Mouse (Mus musculus) hindbrain, embryonic 12.5 days (tissue): Measurements from ENCODE around the gene Epha2. TPM values are rescaled to one million over a fixed set of nuclear protein-coding genes. Genes with fewer than 3 reads are reported as not detected.

Source experiments
- ATAC-seq: fragments of 200-750 bp; cut with Nextera tagmentation; 2 replicates; pipeline ENCODE4 v1.8.0; 2017; ENCODE audit warnings: moderate TSS enrichment; ENCODE audit not compliant: low FRiP score
- H3K27ac ChIP-seq: fragments of 300-500 bp; sonication (generic); 2 replicates; pipeline ENCODE4 v1.5.1; 2016; ENCODE audit warnings: mild to moderate bottlenecking
- H3K27me3 ChIP-seq: fragments of 300-500 bp; sonication (generic); 2 replicates; pipeline ENCODE4 v1.6.1; 2016; ENCODE audit warnings: mild to moderate bottlenecking
- H3K36me3 ChIP-seq: fragments of 300-500 bp; sonication (generic); 2 replicates; pipeline ENCODE4 v1.6.1; 2016; ENCODE audit warnings: mild to moderate bottlenecking
- H3K4me1 ChIP-seq: fragments of 300-500 bp; sonication (generic); 2 replicates; pipeline ENCODE4 v1.6.1; 2016
- H3K4me2 ChIP-seq: fragments of 300-500 bp; sonication (generic); replicated peaks from 2 replicates; pipeline ENCODE4 v1.6.1; 2016; ENCODE audit warnings: mild to moderate bottlenecking
- H3K4me3 ChIP-seq: fragments of 300-500 bp; sonication (generic); 2 replicates; pipeline ENCODE4 v1.5.1; 2016; ENCODE audit warnings: mild to moderate bottlenecking
- H3K9ac ChIP-seq: fragments of 300-500 bp; sonication (generic); 2 replicates; pipeline ENCODE4 v1.6.1; 2016; ENCODE audit warnings: mild to moderate bottlenecking, moderate library complexity
- H3K9me3 ChIP-seq: fragments of 300-500 bp; sonication (generic); replicated peaks from 2 replicates; pipeline ENCODE4 v1.6.1; 2016; ENCODE audit warnings: mild to moderate bottlenecking
- WGBS: fragments of 180-500 bp; shearing (Covaris S2); methylation state at CpG from one replicate; pipeline ENCODE4 v1.1.7; 2016; 5-methylcytosine and 5-hydroxymethylcytosine counted together
- polyA plus RNA-seq: library from polyadenylated mRNA; unstranded; fragments of >200 nt; fragmentation: Nextera tagmentation; extraction: Ambion mirVana; gene quantifications from 2 replicates; pipeline ENCODE4 v1.2.1, GENCODE M21; 2016

Epha2 gene
- polyA plus RNA-seq, 1 experiment from 2014 or later, result 2.7 TPM

- 3% methylated on average over 15 of the region's 15 CpGs for WGBS
- peak overlapping the region; percentile 39 for H3K4me2 ChIP-seq
- no peak overlapping the region for H3K27ac ChIP-seq
- 0 out of 2 replicates have a peak overlapping the region, but pooled peaks have one; percentile 38 for H3K9ac ChIP-seq
- peak overlapping the region; percentile 3; the same call in 1 of the 2 replicates for H3K4me3 ChIP-seq
- no peaks in the 10 kb centered on the region for H3K36me3 ChIP-seq
- no peak for ATAC-seq
- peaks cover 96% of the 10 kb centered on the region for H3K27me3 ChIP-seq
- peaks cover 22% of the 10 kb centered on the region for H3K4me1 ChIP-seq
- no peaks in the 10 kb centered on the region for H3K9me3 ChIP-seq
Measured at GRCm38 (mm10) chr4:141295774-141296186, 5.3 kb upstream of the Epha2 start.

GRCm38 (mm10) chr4:141297934-141298333 is 3.1 kb upstream of the Epha2 start:
- Histone ChIP-seq H3K4me2 (no peak overlapping the region), H3K27me3 (peaks cover 97% of the 10 kb centered on the region), H3K4me3 (no peak overlapping the region), H3K4me1 (peaks cover 26% of the 10 kb centered on the region), H3K36me3 (no peaks in the 10 kb centered on the region), H3K9me3 (no peaks in the 10 kb centered on the region), H3K27ac (no peak overlapping the region), H3K9ac (no peak overlapping the region)
- no peak for ATAC-seq
- WGBS, result 72% methylated on average over 7 of the region's 7 CpGs

GRCm38 (mm10) chr4:141299356-141299755 is 1.7 kb upstream of the Epha2 start:
- Histone ChIP-seq H3K27ac (no peak overlapping the region), H3K9ac (no peak overlapping the region), H3K4me3 (no peak overlapping the region), H3K36me3 (no peaks in the 10 kb centered on the region), H3K4me2 (no peak overlapping the region), H3K4me1 (peaks cover 34% of the 10 kb centered on the region), H3K27me3 (peaks cover 97% of the 10 kb centered on the region), H3K9me3 (no peaks in the 10 kb centered on the region)
- no peak for ATAC-seq
- 54% methylated on average over 13 of the region's 13 CpGs for WGBS

GRCm38 (mm10) chr4:141300196-141300595 is 844 bp upstream of the Epha2 start:
- Histone ChIP-seq H3K9ac (no peak overlapping the region), H3K4me2 (no peak overlapping the region), H3K27me3 (peaks cover 95% of the 10 kb centered on the region), H3K27ac (no peak overlapping the region), H3K4me3 (no peak overlapping the region), H3K4me1 (peaks cover 36% of the 10 kb centered on the region), H3K9me3 (no peaks in the 10 kb centered on the region), H3K36me3 (no peaks in the 10 kb centered on the region)
- no peak for ATAC-seq
- WGBS, result 68% methylated on average over 4 of the region's 4 CpGs

- Histone ChIP-seq H3K4me1 (peaks cover 44% of the 10 kb centered on the region), H3K27ac (no peak overlapping the region), H3K36me3 (no peaks in the 10 kb centered on the region), H3K27me3 (peaks cover 80% of the 10 kb centered on the region), H3K4me2 (peak overlapping the region; percentile 76), H3K9me3 (no peaks in the 10 kb centered on the region), H3K4me3 (peak overlapping the region; percentile 51), H3K9ac (peak overlapping the region; percentile 58)
- no peak for ATAC-seq
- 1% methylated on average over 48 of the region's 51 CpGs for WGBS
Measured at GRCm38 (mm10) chr4:141301591-141302427, 769 bp downstream of the Epha2 start.

GRCm38 (mm10) chr4:141302428-141303401 is 1.7 kb downstream of the Epha2 start:
- Histone ChIP-seq H3K4me3 (peak overlapping the region; percentile 51), H3K4me2 (peak overlapping the region; percentile 76), H3K4me1 (peaks cover 46% of the 10 kb centered on the region), H3K9me3 (no peaks in the 10 kb centered on the region), H3K9ac (peak overlapping the region; percentile 58), H3K27me3 (peaks cover 71% of the 10 kb centered on the region), H3K27ac (no peak overlapping the region), H3K36me3 (no peaks in the 10 kb centered on the region)
- 7% methylated on average over 26 of the region's 27 CpGs for WGBS
- no peak for ATAC-seq

- Histone ChIP-seq H3K27me3 (peaks cover 62% of the 10 kb centered on the region), H3K27ac (no peak overlapping the region), H3K9ac (no peak overlapping the region), H3K36me3 (no peaks in the 10 kb centered on the region), H3K4me1 (peaks cover 46% of the 10 kb centered on the region), H3K4me2 (peak overlapping the region; percentile 76), H3K9me3 (no peaks in the 10 kb centered on the region), H3K4me3 (0 out of 2 replicates have a peak overlapping the region, but pooled peaks have one; percentile 5)
- no peak for ATAC-seq
- WGBS, result 46% methylated on average over 7 of the region's 7 CpGs
Measured at GRCm38 (mm10) chr4:141303402-141304222, 2.6 kb downstream of the Epha2 start.

GRCm38 (mm10) chr4:141304223-141304611 is 3.2 kb downstream of the Epha2 start:
- H3K9me3 ChIP-seq, result no peaks in the 10 kb centered on the region
- no peak overlapping the region for H3K4me3 ChIP-seq
- H3K4me1 ChIP-seq, result peaks cover 46% of the 10 kb centered on the region
- H3K4me2 ChIP-seq, result no peak overlapping the region
- 90% methylated on average over 4 of the region's 4 CpGs for WGBS
- H3K27me3 ChIP-seq, result peaks cover 56% of the 10 kb centered on the region
- ATAC-seq, result no peak
- H3K36me3 ChIP-seq, result no peaks in the 10 kb centered on the region
- H3K9ac ChIP-seq, result no peak overlapping the region
- H3K27ac ChIP-seq, result no peak overlapping the region

- Histone ChIP-seq H3K9ac (no peak overlapping the region), H3K27ac (no peak overlapping the region; the same call in 1 of the 2 replicates), H3K4me1 (peaks cover 61% of the 10 kb centered on the region), H3K4me3 (no peak overlapping the region), H3K4me2 (no peak overlapping the region), H3K9me3 (no peaks in the 10 kb centered on the region), H3K36me3 (no peaks in the 10 kb centered on the region), H3K27me3 (peaks cover 37% of the 10 kb centered on the region)
- 12% methylated on average over 8 of the region's 8 CpGs for WGBS
- no peak for ATAC-seq
Measured at GRCm38 (mm10) chr4:141306057-141306456, 5.0 kb downstream of the Epha2 start.

- no peak overlapping the region for H3K4me3 ChIP-seq
- H3K9ac ChIP-seq, result no peak overlapping the region
- peaks cover 14% of the 10 kb centered on the region for H3K27me3 ChIP-seq
- H3K9me3 ChIP-seq, result no peaks in the 10 kb centered on the region
- peaks cover 62% of the 10 kb centered on the region for H3K4me1 ChIP-seq
- ATAC-seq, result no peak
- H3K27ac ChIP-seq, result no peak overlapping the region
- no peak overlapping the region for H3K4me2 ChIP-seq
- H3K36me3 ChIP-seq, result no peaks in the 10 kb centered on the region
- 93% methylated on average over 22 of the region's 22 CpGs for WGBS
Measured at GRCm38 (mm10) chr4:141308381-141308780, 7.3 kb downstream of the Epha2 start.

- WGBS, result 92% methylated on average over 34 of the region's 34 CpGs
Measured at GRCm38 (mm10) chr4:141308857-141309772, 8.1 kb downstream of the Epha2 start.

More at GRCm38 (mm10) chr4:141308857-141309772, 8.1 kb downstream of the Epha2 start:
- H3K9me3 ChIP-seq, result no peaks in the 10 kb centered on the region
- H3K9ac ChIP-seq, result no peak overlapping the region
- H3K4me1 ChIP-seq, result peaks cover 63% of the 10 kb centered on the region
- no peak overlapping the region for H3K4me2 ChIP-seq
- no peak overlapping the region for H3K4me3 ChIP-seq
- H3K36me3 ChIP-seq, result no peaks in the 10 kb centered on the region
- H3K27me3 ChIP-seq, result peaks cover 7% of the 10 kb centered on the region
- no peak overlapping the region for H3K27ac ChIP-seq
- no peak for ATAC-seq
